Mouse (Mus musculus) embryonic facial prominence, embryonic 15.5 days (tissue): ENCODE data around the gene Spin1. TPM values are rescaled to one million over a fixed set of nuclear protein-coding genes. Genes with fewer than 3 reads are reported as not detected.

Experiments
- ATAC-seq: fragments of 200-750 bp; cut with Nextera tagmentation; 2 replicates; pipeline ENCODE4 v1.8.0; 2017; ENCODE audit warnings: low read depth, moderate TSS enrichment; ENCODE audit not compliant: insufficient number of reproducible peaks, low FRiP score, low TSS enrichment
- H3K27ac ChIP-seq: fragments of 300-500 bp; sonication (generic); replicated peaks from 2 replicates; pipeline ENCODE4 v1.5.1; 2015; ENCODE audit warnings: mild to moderate bottlenecking, inconsistent platforms
- H3K27me3 ChIP-seq: fragments of 300-500 bp; sonication (generic); 2 replicates; pipeline ENCODE4 v1.6.1; 2015; ENCODE audit warnings: inconsistent platforms
- H3K36me3 ChIP-seq: fragments of 300-500 bp; sonication (generic); 2 replicates; pipeline ENCODE4 v1.6.1; 2015; ENCODE audit warnings: mild to moderate bottlenecking, inconsistent platforms
- H3K4me1 ChIP-seq: fragments of 300-500 bp; sonication (generic); 2 replicates; pipeline ENCODE4 v1.6.1; 2015; ENCODE audit warnings: inconsistent platforms
- H3K4me2 ChIP-seq: fragments of 300-500 bp; sonication (generic); replicated peaks from 2 replicates; pipeline ENCODE4 v1.6.1; 2015; ENCODE audit warnings: mild to moderate bottlenecking, inconsistent platforms
- H3K4me3 ChIP-seq: fragments of 300-500 bp; sonication (generic); replicated peaks from 2 replicates; pipeline ENCODE4 v1.5.1; 2015; ENCODE audit warnings: mild to moderate bottlenecking, inconsistent platforms
- H3K9ac ChIP-seq: fragments of 300-500 bp; sonication (generic); 2 replicates; pipeline ENCODE4 v1.6.1; 2015; ENCODE audit warnings: inconsistent platforms
- H3K9me3 ChIP-seq: fragments of 300-500 bp; sonication (generic); replicated peaks from 2 replicates; pipeline ENCODE4 v1.6.1; 2016; ENCODE audit warnings: inconsistent platforms
- WGBS: fragments of 180-500 bp; shearing (Covaris S2); methylation state at CpG from one replicate; pipeline ENCODE4 v1.1.7; 2015; 5-methylcytosine and 5-hydroxymethylcytosine counted together
- polyA plus RNA-seq: library from polyadenylated mRNA; unstranded; fragments of >200 nt; fragmentation: Nextera tagmentation; extraction: Ambion mirVana; gene quantifications from 2 replicates; pipeline ENCODE4 v1.2.1, GENCODE M21; 2015

Gene Spin1
- polyA plus RNA-seq, 1 experiment from 2014 or later, result 87.6 TPM

DNA sequence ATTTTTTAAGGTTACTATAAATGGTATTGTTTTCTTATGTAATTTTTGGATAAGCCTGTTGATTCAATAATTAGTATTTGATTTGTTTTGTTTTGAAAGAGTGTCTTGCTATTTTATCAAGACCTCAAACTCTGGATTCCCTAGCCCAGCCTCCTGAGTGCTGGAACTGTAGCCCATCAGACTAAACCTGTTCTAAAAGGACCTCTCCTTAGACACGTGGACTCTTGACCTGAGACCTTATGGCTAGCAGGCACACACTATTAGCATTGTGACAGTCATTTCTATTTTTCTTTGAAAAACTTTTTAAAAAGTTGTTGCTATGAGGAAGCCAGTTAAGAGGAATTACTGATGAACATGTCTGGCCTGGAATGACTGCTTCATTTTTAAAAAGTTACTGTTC is 46.4 kb downstream of the Spin1 start:
- Histone ChIP-seq H3K36me3 (peaks cover 63% of the 10 kb centered on the region), H3K4me2 (no peak overlapping the region), H3K4me1 (no peaks in the 10 kb centered on the region), H3K9me3 (no peaks in the 10 kb centered on the region), H3K4me3 (no peak overlapping the region), H3K9ac (no peak overlapping the region), H3K27me3 (no peaks in the 10 kb centered on the region), H3K27ac (no peak overlapping the region)
- WGBS, result 82% methylated on average over 1 of the region's 1 CpGs
- no peak for ATAC-seq

DNA sequence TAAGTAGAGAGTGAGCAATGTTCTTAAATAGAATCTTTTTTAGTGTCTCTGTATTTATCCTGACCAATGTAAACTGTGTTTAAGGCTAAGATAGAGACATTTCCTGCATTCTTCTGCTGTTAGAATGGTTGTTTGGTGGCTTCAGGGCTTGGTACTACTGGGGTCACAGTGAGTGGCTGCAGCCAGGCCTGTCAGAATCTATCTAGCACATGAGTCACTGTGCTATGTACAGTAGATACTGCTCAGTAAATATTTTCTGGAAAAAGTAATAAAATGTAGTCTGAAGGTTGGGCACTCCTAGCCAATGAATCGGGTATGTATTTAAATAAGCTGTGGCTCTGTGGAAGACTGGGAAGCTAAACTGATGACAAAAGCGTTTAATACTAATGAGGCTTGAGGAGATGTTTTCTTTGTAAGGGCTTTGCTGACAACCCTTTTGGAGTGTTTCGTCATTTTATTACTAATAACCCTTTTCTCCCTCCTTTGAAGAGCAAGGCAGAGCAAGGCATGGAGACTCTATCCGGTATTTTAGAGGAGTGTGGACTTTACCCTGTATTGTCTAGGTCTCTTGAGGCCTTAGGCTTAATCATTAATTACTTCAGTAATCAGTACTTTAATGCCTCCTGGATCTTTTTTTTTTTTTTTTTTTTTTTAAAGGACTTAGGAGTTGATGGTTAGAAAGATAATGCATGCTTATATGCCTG is 52.4 kb downstream of the Spin1 start:
- ATAC-seq, result no peak
- H3K9ac ChIP-seq, result no peak overlapping the region
- 89% methylated on average over 4 of the region's 4 CpGs for WGBS

DNA sequence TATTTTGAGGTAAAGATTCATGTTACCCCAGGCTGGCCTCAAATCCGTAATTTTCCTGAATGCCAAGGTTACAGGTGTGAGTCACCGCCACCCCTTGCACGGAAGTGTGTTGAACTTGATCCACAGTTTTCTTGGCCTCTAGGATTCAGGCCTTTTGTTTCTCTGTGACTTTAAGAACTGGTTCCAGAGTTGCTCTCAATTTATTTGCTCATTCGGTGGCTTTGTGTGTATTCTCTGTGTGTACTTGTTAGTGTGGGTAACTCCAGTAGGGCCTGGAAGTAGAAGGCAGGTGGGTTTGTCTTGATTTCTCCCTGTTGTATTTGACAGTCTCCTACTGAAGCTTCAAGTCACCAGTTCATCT is 53.0 kb downstream of the Spin1 start:
- Histone ChIP-seq H3K27me3 (no peaks in the 10 kb centered on the region), H3K4me3 (no peak overlapping the region), H3K36me3 (peaks cover 70% of the 10 kb centered on the region), H3K9me3 (no peaks in the 10 kb centered on the region), H3K4me1 (no peaks in the 10 kb centered on the region), H3K9ac (no peak overlapping the region), H3K4me2 (no peak overlapping the region), H3K27ac (no peak overlapping the region)
- no peak for ATAC-seq
- WGBS, result 87% methylated on average over 4 of the region's 4 CpGs

More for the DNA sequence above, 52.4 kb downstream of the Spin1 start:
- H3K4me3 ChIP-seq, result no peak overlapping the region
- no peak overlapping the region for H3K27ac ChIP-seq
- H3K27me3 ChIP-seq, result no peaks in the 10 kb centered on the region
- H3K4me2 ChIP-seq, result no peak overlapping the region
- H3K4me1 ChIP-seq, result no peaks in the 10 kb centered on the region
- no peaks in the 10 kb centered on the region for H3K9me3 ChIP-seq
- H3K36me3 ChIP-seq, result peaks cover 70% of the 10 kb centered on the region

DNA sequence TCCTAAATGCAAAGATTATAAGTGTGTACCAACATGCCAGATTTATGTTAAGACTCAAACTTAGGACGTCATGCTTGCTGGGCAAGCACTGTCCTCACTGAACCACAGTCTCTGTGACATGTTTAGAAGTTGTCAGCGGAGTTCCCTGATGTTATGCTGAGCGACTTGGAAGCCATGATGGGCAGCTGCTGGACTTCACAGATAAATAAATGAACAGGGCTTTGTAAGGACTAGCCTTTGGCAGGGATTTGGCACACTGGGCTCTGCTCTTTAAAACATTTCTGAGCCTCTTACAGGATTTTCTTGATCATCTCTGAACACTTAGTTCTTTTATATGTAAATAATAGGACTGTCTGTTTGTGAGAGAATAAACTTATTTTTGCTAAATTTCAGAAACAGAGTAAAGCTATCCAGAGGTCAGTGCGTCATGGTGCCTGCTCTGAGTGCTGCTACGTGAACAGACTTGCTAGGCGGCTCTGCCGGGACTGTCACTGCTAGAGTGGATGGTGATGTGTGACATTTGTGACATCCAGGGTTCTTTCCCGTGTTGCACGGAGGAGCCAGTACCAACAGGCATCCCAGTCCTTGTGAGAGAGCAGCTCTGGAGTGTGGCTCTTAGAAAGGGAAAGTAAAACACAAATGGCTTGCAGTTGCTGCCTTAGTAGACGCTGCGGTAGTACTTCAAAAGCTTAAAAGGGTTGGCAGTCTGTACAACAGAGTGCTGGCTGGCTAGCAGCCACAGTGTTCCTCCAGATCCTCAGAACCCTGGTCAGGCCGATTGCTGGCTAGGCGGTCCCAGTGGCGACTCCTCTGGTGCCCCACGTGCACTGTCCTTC is 54.7 kb downstream of the Spin1 start:
- H3K27ac ChIP-seq, result no peak overlapping the region
- peaks cover 54% of the 10 kb centered on the region for H3K36me3 ChIP-seq
- WGBS, result 90% methylated on average over 15 of the region's 15 CpGs
- no peak overlapping the region for H3K9ac ChIP-seq
- no peaks in the 10 kb centered on the region for H3K27me3 ChIP-seq
- H3K4me1 ChIP-seq, result no peaks in the 10 kb centered on the region
- ATAC-seq, result no peak
- no peak overlapping the region for H3K4me3 ChIP-seq
- H3K9me3 ChIP-seq, result no peaks in the 10 kb centered on the region
- H3K4me2 ChIP-seq, result no peak overlapping the region

DNA sequence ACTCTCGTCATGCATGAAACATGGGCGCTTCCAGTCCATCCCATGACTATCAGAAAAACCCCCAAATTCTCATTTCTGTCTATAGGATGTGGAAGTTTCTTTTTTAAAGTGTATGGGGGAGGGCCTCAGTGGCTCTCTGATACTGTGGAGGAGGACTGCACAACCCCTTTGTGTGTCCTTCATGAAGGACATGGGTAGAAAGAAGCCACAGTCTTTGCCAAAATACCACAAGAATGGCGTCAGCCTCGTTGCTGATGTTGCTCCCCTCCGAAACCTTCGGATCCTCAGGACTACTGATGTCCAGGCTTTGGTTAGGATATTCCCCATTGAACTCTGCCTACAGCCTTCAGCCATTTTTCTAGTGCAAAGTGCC is 55.3 kb downstream of the Spin1 start:
- no peaks in the 10 kb centered on the region for H3K4me1 ChIP-seq
- H3K4me2 ChIP-seq, result no peak overlapping the region
- H3K27me3 ChIP-seq, result no peaks in the 10 kb centered on the region
- H3K4me3 ChIP-seq, result no peak overlapping the region
- peaks cover 49% of the 10 kb centered on the region for H3K36me3 ChIP-seq
- no peak overlapping the region for H3K27ac ChIP-seq
- H3K9ac ChIP-seq, result no peak overlapping the region
- ATAC-seq, result no peak
- H3K9me3 ChIP-seq, result no peaks in the 10 kb centered on the region
- 96% methylated on average over 6 of the region's 6 CpGs for WGBS

DNA sequence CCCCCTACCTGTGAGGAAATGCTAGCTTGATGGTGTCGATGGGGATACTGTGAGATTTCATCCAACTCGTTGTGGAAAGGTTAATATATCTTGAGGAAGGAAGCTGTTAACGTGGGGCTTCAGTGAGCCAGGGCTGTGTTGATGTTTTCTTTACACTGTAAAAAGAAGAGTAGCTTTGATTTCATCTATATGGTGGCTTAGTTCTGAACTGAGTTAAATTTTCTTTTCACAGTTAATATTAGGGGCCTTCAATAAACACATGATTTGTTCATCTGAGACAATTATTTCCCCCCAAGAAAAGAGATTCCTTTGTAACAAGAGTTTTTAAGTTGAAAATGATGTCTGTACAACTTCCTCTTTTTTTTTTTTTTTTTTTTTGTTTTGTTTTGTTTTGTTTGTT is 56.6 kb downstream of the Spin1 start:
- no peaks in the 10 kb centered on the region for H3K4me1 ChIP-seq
- ATAC-seq, result no peak
- no peak overlapping the region for H3K9ac ChIP-seq
- no peaks in the 10 kb centered on the region for H3K9me3 ChIP-seq
- H3K27ac ChIP-seq, result no peak overlapping the region
- 83% methylated on average over 3 of the region's 3 CpGs for WGBS
- peaks cover 49% of the 10 kb centered on the region for H3K36me3 ChIP-seq
- H3K4me2 ChIP-seq, result no peak overlapping the region
- no peak overlapping the region for H3K4me3 ChIP-seq
- H3K27me3 ChIP-seq, result no peaks in the 10 kb centered on the region

- Histone ChIP-seq H3K36me3 (peaks cover 10% of the 10 kb centered on the region), H3K4me3 (no peak overlapping the region), H3K27ac (0 out of 2 replicates have a peak overlapping the region, but pooled peaks have one; percentile 0), H3K4me1 (no peaks in the 10 kb centered on the region), H3K27me3 (no peaks in the 10 kb centered on the region), H3K9ac (no peak overlapping the region), H3K9me3 (no peaks in the 10 kb centered on the region), H3K4me2 (no peak overlapping the region)
- WGBS, result 73% methylated on average over 2 of the region's 2 CpGs
- ATAC-seq, result no peak
Observed at GRCm38 (mm10) chr13:51161672-51162071, 61.0 kb downstream of the Spin1 start.

DNA sequence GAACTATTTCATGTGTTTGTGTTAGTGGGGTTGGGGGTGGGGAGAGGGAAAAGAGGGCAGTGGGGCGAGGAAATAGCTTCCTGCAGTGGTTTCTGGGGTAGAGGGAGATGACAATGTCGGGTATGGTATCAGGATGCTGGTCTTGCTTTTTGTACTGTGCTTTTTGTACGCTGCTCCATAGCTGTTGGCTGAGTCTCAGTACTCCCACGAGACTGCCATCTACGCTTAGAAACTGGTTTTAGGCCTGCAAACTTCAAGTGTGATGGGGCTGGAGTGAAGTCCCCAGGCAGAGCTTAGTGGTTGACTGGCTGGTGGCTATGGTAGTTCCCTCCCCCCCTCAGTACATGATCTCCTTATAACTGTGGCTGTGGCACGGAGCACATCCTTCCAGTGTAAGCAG is 61.6 kb downstream of the Spin1 start:
- no peak for ATAC-seq
- H3K27me3 ChIP-seq, result no peaks in the 10 kb centered on the region
- H3K27ac ChIP-seq, result 0 out of 2 replicates have a peak overlapping the region, but pooled peaks have one; percentile 0
- no peaks in the 10 kb centered on the region for H3K4me1 ChIP-seq
- no peak overlapping the region for H3K9ac ChIP-seq
- H3K9me3 ChIP-seq, result no peaks in the 10 kb centered on the region
- H3K36me3 ChIP-seq, result peaks cover 8% of the 10 kb centered on the region
- WGBS, result 80% methylated on average over 6 of the region's 6 CpGs
- no peak overlapping the region for H3K4me3 ChIP-seq
- no peak overlapping the region for H3K4me2 ChIP-seq

GRCm38 (mm10) chr13:51166711-51167110 is 66.0 kb downstream of the Spin1 start:
- Histone ChIP-seq H3K36me3 (no peaks in the 10 kb centered on the region), H3K27ac (no peak overlapping the region), H3K27me3 (no peaks in the 10 kb centered on the region), H3K9ac (no peak overlapping the region), H3K4me1 (peaks cover 16% of the 10 kb centered on the region), H3K9me3 (no peaks in the 10 kb centered on the region), H3K4me3 (no peak overlapping the region), H3K4me2 (no peak overlapping the region)
- ATAC-seq, result no peak
- WGBS, result 46% methylated on average over 11 of the region's 11 CpGs

- Histone ChIP-seq H3K27ac (no peak overlapping the region), H3K36me3 (no peaks in the 10 kb centered on the region), H3K4me2 (peak overlapping the region; percentile 95), H3K4me3 (peak overlapping the region; percentile 49), H3K4me1 (peaks cover 17% of the 10 kb centered on the region), H3K9ac (no peak overlapping the region), H3K9me3 (no peaks in the 10 kb centered on the region), H3K27me3 (peaks cover 5% of the 10 kb centered on the region; the same call in 1 of the 2 replicates)
- 34% methylated on average over 11 of the region's 11 CpGs for WGBS
- ATAC-seq, result no peak; the same call in 1 of the 2 replicates
Observed at GRCm38 (mm10) chr13:51170215-51170614, 69.5 kb downstream of the Spin1 start.

GRCm38 (mm10) chr13:51170691-51171680 is 70.3 kb downstream of the Spin1 start, which contains the start of gene Nxnl2:
Gene Nxnl2, plus strand, starts transcription at chr13:51171022.
- WGBS, result 1% methylated on average over 64 of the region's 64 CpGs
- Histone ChIP-seq H3K9ac (peak within 1 kb of the TSS; percentile 16), H3K4me3 (peak within 1 kb of the TSS; percentile 49), H3K27me3 (peaks cover 5% of the 10 kb centered on the region; the same call in 1 of the 2 replicates), H3K36me3 (no peaks in the 10 kb centered on the region), H3K9me3 (no peaks in the 10 kb centered on the region), H3K4me2 (peak within 1 kb of the TSS; percentile 95), H3K4me1 (peaks cover 17% of the 10 kb centered on the region), H3K27ac (no peak within 1 kb of the TSS)
- ATAC-seq, result peak; percentile 65
